Mouse (Mus musculus) mesoderm, embryonic 11.5 days (tissue): ENCODE results near the gene H2-DMb2.

ENCODE experiments used
- DNase-seq: peaks from one replicate; pipeline ENCODE4 v3.0.0-alpha.2; 2012; ENCODE audit warnings: low read depth, low spot score

The H2-DMb2 gene

DNA sequence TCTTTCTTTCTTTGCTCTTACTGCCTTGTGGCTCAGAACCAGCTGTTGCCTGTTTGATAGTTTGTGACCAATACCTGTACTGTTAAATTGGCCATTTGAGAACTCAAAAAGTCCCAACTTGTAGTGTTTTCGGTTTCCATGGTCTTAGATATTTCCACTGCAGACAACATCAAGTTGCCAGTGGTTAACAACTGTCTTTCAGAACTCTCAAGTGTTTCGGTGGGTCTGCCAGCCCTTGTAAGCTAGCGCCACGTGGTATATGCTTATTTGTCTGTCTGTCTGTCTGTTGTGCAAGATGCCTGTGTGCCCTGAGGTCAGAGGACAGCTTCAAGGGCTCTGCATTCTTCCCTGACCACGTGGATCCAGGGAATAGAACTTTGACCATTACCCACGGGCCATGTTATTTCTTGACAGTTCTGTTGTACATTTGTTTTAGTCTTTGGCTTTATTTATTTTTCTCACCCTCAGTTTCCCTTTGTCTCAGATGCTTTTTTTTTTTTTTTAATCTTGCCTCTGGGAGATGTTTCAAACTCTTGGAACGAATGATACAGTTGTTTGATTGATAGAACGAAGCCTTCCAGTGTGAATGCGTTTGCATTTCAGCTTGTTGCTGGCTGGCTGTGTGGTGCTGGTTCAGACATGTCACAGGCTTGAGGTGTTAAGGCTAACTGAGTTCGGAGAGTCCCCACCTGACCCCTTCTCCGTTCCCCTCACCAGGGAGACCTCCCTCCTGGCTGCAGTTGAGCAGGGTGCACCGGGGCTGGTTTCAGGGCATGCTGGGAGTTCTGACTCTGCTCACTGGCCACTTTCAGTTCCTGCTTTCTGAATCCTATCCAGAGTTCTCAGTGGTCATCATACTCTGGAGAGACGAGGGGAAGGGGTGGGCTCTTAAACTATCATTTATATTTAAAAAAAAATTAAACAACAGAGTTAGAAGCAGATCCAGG is 37.1 kb downstream of the H2-DMb2 start:
- DNase-seq = no peak

DNA sequence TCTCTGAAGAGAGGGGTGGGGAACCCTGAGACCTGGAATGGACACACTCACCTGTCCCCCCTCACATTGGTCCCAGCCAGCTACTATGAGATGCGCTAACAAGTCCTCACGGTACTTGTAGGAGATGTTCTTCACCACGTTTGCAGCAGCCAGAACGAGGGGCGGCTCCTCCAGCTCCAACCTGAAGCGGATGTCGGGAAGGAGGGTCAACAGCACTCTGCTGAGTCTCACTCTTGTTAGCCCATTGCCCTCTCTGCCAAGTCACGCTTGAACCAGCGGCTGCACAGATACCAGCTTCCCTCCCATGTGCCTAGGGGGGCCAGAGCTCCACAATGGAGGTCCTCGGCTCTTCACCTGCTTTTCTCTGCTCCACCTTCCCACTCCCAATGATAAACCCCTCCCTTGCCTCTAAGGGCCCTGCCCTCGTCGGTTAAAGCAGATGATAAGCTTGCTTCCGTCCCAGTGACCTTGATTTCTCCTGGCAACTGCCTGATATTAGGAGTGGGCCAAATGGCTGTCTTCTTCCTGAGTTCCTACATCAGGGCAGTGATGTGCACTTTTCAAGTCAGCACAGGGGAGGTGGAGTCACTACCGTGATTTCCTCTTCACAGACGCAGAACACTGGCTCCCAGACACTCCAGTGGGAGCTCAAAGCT is 40.6 kb downstream of the H2-DMb2 start:
- no peak for DNase-seq

- DNase-seq = no peak
Measured at GRCm38 (mm10) chr17:34185526-34185925, 42.4 kb downstream of the H2-DMb2 start.

GRCm38 (mm10) chr17:34186885-34187260 is 43.8 kb downstream of the H2-DMb2 start:
- DNase-seq = no peak

DNA sequence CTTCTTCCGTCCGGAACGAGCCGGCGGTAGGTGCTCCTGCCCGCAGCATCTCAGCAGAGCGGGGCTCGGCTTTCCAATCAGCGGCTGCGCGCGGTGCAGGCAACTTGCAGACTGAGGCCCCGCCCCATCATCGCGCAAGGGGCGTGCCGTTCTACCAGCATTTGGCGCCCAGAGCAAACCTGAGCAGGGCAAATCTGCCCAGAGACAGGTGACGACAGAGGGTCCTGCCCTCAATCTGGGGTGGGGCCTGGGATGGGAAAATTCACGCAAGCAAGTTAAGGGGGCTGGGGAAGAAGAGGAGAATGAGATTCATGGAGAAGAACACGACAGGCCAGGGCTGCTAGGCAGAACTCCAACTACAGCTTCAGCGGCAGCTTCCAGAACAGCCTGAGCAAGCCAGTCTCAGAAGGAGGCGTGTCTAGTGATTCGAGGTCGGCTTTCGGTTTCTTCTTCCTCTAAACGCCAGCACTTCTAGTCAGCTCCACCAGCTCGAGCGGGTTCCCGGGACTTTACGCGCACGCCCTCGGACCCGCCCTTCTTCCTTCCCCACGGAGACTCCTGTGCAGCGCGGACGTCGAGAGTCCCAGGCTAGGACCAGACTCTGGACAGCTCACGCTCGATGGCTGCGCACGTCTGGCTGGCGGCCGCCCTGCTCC is 44.3 kb downstream of the H2-DMb2 start, which contains the start of the genes Tap1 and Psmb9:
Gene Tap1 (plus strand): TSS at position 293 of the 656 bp plus-strand sequence.
Gene Psmb9 (minus strand): TSS at position 504 of the 656 bp plus-strand sequence.
- DNase-seq = peak; percentile 96

- DNase-seq = no peak
Measured at GRCm38 (mm10) chr17:34188010-34188409, 44.9 kb downstream of the H2-DMb2 start.

DNA sequence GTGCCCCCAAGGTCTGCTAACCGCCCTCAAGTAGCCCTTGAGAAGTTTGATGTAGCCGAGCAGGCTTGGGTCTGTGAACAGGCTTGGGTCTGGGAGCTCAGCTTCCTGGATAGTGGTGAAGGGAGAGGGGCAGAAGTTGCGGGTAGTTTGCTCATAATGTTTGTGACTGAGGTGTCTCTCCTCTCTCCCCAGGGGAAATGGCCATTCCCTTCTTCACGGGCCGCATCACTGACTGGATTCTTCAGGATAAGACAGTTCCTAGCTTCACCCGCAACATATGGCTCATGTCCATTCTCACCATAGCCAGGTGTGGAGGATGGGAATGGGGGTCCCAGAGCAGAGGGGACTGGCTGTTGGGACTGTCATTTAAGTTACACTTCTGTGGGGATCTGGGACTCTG is 45.9 kb downstream of the H2-DMb2 start:
- DNase-seq = no peak

GRCm38 (mm10) chr17:34192852-34193251 is 49.7 kb downstream of the H2-DMb2 start:
- peak; percentile 21 for DNase-seq

- DNase-seq = no peak
Measured at GRCm38 (mm10) chr17:34193468-34193867, 50.4 kb downstream of the H2-DMb2 start.

DNA sequence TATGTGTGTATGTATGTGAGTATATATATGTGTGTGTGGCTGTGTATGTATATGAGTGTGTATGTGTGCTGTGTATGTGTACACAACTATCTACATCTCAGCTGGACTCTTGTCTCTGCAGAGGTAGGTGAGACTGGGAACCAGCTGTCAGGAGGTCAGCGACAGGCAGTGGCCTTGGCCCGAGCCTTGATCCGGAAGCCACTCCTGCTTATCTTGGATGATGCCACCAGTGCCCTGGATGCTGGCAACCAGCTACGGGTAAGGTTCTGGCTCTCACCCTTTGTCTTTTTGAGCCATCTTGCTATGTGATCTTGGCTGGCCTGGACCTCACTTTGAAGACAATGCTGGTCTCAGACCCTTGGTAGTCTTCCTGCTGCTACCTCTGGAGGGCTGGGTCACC is 51.6 kb downstream of the H2-DMb2 start:
- DNase-seq = no peak

DNA sequence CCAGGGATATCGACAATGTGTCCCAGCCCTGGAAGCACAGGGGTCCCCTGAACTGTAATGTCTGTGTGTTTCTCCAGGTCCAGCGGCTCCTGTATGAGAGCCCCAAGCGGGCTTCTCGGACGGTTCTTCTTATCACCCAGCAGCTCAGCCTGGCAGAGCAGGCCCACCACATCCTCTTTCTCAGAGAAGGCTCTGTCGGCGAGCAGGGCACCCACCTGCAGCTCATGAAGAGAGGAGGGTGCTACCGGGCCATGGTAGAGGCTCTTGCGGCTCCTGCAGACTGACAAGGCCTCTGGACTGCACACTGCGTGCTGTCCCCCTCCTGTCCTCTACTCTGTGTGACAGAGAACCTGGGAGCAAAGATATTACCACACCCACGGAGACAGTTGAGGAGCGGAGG is 53.4 kb downstream of the H2-DMb2 start:
- DNase-seq = no peak

- peak; percentile 80 for DNase-seq
Measured at GRCm38 (mm10) chr17:34196941-34197894, 54.1 kb downstream of the H2-DMb2 start, which contains the start of gene Psmb8. Psmb8 (plus strand) TSS chr17:34197721.

DNA sequence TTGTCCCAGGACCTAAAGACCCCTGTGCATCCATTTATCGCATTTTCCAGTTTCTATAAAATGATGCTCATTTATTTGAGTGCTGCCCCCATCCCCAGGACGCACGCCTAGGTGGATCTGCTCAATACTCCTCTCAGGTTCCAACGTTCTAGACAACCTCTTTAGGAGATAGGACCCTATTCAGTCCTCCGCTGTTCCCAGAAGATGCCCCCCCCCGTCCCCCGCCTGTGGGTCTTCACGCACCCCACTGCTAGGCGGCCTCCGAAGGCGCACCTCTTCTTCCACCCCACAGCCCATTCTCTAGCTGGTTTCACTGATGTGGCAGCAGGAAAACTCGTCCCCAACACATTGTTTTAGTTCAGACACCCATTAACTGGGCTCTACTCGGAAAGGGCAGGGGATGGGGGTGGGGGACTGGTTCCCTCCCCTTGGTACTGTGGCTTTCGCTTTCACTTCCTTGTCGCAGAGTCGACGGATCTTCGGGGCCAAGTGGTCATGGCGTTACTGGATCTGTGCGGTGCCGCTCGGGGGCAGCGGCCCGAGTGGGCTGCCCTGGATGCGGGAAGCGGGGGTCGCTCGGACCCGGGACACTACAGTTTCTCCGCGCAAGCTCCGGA is 54.9 kb downstream of the H2-DMb2 start:
- no peak for DNase-seq

DNA sequence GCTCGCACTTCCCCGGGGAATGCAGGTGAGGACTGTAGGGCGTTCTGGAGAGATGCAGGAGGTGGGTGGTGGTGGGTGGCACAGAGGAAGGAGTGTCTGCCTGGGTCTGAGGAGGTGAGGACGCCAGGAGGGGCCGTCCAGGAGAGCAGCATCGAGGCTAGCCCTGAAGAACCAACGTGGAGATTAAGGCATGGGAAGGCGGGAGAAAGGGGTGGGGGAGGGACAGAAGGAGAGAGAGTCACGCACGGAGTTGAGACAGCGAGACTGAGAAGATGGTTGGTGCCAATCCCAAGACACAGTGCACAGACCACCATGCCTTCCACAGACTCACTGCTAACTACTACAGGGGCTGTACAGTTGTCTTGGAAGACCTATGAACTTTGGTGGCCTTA is 55.4 kb downstream of the H2-DMb2 start:
- no peak for DNase-seq

- DNase-seq = no peak
Measured at GRCm38 (mm10) chr17:34199050-34199619, 56.0 kb downstream of the H2-DMb2 start.

DNA sequence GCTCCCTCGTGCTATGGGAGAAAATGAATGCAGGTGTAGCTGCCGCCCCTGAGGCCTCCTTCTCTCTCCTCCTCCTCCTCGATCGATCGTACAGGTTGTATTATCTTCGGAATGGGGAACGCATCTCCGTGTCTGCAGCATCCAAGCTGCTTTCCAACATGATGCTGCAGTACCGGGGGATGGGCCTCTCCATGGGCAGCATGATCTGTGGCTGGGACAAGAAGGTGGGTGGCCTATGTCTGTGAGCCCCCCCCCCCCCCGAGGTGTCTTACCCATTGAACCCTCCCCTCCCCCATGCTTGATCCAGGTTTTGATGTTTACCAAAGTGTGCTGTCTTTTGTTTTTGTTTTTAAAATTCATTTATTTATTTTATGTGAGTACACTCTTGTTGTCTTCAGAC is 56.9 kb downstream of the H2-DMb2 start:
- DNase-seq = no peak

DNA sequence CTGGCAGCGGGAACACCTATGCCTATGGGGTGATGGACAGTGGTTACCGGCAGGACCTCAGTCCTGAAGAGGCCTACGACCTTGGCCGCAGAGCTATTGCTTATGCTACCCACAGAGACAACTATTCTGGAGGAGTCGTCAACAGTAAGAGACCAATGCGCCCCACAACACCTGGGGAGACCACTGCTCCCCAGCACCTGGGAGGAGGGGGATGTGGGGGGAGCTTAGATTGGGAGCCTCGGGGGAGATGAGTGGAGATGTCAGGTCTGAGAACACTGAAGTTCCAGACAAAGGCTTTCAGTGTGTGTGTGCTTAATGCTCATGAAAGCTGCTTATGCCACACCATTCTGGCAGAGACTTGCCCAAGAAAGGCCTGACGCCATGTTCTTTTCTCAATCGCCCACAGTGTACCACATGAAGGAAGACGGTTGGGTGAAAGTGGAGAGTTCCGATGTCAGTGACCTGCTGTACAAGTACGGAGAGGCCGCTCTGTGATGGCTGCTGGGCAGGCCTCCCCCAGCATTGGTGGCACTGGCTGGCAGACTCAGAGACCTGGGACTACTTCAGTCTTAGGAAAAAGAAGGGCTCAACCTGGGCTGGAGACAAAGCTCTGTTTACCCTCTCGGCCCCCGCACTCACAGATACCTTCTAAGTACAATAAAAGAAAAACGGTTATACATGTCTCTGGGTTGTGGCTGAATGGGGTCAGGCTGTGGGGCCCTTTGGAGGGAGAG is 57.8 kb downstream of the H2-DMb2 start:
- no peak for DNase-seq
